Mouse (Mus musculus) embryo, embryonic 11.5 days (tissue): ENCODE results near the gene Mbnl1.

Source experiments
- DNase-seq: peaks from one replicate; pipeline ENCODE4 v3.0.0-alpha.2; 2012; ENCODE audit warnings: low read depth, low spot score

Gene Mbnl1

DNA sequence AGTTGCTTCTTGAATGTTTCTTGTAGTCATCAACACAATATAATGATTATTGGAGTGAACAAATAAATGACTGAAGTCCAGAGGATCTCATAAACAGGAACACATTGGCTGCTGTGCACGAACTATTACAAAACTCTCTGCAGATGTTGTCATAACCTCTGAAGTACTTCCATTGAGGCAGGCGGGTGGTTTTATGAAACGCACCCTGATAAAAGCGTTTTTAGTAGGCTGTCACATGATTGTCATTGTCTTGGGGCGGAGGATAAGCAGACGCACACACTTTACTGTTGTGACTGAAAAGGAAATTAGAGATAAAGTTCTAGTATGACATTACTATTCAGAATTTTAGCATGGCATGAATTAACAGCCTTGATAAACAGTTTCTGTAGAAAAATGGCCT lies 131.6 kb downstream of the Mbnl1 start:
- DNase-seq: no peak

DNA sequence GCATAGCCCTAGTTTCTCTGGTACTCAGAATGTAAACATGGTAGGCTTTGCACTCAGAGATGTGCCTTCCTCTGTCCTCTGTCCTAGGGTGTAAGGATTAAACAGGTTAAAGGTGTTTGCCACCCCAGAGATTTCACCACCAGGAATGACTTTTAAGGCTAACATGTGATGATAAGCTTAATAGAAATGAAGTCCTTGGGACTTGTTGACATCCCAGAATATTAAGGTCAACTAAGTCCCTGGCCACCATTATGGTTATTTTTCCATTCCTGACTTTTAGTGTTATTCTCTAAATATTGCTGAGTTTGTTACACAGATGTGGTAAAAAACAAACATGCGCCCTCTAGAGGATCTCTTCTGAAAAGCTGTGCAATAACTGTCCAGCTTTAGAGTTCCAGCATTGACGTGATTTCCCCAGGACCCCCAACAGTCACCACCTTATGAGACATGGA lies 136.3 kb downstream of the Mbnl1 start:
- DNase-seq: no peak

DNA sequence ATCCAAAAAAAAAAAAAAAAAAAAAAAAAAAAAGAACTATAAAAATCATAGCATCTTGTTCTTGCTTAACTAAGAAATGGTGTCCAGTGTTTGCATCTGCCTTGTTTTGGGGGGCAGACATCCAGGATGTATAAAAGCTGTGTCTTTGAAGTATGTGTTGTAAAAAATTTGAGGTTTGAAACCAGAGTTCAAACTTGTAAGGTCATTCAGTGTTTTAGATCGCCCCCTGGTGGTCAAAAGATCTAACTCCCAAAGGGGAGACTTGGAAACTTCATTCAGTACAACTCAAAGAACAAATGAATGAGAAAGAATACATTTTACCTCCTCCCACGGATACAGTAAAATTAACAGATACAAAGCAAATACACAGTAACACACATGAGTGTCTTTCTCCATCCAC lies 139.2 kb downstream of the Mbnl1 start:
- DNase-seq: peak; percentile 50

DNA sequence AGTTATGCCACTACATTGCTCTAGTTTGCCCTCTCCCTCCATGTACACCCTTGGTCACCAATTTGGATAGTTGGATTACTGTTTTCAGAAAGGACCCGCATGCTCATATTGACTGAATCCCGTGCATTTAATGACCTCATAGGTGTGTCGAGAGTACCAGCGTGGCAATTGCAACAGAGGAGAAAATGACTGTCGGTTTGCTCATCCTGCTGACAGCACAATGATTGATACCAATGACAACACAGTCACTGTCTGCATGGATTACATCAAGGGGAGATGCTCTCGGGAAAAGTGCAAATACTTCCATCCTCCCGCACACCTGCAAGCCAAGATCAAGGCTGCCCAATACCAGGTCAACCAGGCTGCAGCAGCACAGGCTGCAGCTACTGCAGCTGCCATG lies 140.5 kb downstream of the Mbnl1 start:
- DNase-seq: no peak

DNA sequence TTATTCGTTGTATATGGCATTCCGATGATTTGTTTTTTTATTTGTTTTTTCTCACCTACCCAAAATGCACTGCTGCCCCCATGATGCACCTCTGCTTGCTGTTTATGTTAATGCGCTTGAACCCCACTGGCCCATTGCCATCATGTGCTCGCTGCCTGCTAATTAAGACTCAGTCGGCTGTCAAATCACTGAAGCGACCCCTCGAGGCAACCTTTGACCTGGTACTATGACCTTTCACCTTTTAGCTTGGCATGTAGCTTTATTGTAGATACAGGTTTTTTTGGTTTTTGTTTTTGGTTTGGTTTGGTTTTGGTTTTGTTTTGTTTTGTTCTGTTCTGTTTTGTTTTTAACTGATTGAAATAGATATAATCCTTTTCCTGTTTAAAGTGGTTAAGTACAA lies 141.9 kb downstream of the Mbnl1 start:
- no peak for DNase-seq

DNA sequence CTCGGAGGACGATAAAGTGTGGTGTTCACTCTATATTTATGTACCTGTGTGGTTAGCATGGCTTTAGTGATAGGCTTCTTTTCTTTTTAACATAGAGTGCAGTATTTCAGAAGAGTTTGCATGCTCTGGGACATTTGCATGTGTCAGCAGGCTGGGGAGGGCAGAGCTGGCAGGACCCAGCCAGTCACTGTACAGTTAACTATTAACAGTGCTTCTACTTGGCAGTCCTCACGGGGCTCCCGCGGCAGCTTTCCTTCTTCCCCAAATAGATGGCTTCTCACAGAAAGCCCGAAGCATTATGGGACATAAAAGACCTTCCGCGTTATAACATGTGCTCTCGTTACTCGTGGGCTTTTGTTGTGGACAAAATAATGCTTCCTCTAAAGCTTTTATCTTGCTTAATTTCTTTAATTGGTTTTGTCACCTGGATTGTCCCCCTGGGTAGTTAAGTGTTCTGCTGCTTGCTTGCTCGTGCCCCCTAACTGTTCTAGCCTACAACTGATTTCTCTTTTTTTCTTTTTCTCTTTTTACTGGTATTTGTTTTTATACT lies 142.5 kb downstream of the Mbnl1 start:
- DNase-seq: no peak

DNA sequence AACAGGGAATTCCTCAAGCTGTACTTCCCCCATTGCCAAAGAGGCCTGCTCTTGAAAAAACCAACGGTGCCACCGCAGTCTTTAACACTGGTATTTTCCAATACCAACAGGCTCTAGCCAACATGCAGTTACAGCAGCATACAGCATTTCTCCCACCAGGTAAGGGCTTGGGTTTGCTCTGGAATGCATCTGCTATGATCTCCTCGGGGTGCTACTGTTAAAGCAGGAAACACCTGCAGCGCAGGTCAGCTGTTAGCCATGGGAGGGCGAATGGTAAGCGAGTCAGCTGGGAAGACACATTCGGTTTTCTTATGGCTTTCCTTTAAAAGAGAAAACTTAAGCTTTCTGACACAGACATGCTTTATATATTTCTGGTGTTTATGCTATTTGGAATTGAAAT lies 143.0 kb downstream of the Mbnl1 start:
- DNase-seq: no peak

DNA sequence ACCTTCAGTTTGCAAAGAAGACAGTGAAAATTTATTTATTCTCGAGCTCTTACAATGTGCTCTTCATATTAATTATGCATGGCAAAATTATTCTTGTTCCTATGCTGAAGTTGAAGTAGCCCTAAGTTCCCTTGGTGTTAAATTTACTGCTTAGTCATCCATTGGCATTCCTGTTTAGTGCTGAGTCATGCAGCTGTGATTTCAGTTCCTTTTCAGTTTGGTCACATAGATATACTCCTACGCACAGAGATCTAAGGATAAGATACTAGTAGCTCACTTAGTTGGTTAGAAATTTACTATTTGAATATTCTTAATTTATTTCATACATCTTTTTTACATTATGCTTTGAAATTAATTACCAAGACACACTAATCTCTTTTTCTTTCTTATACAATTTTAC lies 143.5 kb downstream of the Mbnl1 start:
- DNase-seq: no peak

DNA sequence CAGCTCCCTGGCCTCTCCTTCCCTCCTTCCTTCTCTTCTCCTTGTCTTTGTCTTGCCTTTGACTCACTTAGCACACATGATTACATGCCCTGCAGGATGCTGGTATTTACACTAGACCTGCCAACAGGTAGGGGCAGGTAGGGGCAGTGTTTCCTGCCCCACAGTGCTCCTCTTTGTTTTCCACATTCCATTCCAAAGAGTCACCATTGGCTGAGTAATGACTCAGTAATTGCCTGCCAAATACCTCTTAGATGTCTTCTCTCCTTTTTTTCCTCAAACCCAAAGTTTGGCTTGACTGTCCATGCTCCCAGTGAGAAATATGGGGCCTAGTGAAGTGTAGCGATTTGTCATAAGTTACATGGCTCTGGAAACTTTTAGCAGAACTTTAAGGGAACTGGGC lies 145.0 kb downstream of the Mbnl1 start:
- no peak for DNase-seq

DNA sequence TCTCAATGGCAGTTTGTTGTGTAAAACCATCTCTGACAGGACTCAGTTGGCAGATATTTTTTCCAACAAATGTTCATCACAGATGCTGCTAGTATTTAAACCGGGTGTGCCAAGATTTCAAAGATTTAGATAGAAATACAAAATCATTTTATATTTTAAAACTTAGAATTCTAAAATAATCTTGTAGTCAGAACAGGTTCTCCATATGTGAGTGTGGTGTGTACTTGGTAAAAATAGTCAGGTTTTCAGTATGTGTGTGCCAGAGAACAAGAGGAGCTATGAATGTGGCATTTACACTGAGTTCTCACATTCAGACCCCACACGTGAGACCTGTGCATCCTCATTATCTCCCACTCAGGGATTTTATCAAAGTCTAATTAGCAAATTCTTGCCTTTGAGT lies 147.6 kb downstream of the Mbnl1 start:
- no peak for DNase-seq

DNA sequence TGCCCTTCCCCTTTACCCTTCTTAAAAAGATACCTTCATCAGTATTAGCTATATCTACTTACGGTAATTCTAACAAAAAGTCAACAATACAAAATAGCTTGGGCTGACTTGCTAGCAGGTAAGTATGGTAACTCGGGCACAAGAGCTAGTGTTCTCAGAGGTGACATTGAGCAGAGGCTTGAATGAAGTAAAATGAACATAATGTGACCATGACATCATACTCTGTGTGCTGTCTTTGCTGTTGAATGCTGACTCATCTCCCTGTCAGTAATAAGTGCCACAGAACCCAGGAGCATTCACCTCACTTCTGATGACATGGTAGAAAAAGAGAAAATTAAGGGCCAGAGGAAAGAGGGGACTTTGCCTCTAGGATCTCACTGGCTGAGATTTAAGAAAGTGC lies 158.6 kb downstream of the Mbnl1 start:
- no peak for DNase-seq

DNA sequence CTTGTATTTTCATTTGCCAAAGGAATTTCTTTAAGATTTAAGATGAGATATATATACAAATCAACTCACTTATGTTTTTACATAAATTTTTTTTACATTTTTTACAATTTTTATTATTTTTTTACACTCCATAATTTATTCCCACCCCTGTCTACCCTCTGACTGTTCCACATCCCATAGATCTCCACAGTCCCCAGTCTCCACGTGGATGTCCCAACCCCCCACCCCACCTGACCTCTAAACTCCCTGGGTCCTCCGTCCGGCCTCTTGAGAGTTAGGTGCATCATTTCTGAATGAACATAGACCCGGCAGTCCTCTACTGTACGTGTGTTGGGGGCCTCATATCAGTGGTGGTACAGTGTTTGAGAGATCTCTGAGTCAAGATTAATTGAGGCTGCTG lies 159.1 kb downstream of the Mbnl1 start:
- no peak for DNase-seq

DNA sequence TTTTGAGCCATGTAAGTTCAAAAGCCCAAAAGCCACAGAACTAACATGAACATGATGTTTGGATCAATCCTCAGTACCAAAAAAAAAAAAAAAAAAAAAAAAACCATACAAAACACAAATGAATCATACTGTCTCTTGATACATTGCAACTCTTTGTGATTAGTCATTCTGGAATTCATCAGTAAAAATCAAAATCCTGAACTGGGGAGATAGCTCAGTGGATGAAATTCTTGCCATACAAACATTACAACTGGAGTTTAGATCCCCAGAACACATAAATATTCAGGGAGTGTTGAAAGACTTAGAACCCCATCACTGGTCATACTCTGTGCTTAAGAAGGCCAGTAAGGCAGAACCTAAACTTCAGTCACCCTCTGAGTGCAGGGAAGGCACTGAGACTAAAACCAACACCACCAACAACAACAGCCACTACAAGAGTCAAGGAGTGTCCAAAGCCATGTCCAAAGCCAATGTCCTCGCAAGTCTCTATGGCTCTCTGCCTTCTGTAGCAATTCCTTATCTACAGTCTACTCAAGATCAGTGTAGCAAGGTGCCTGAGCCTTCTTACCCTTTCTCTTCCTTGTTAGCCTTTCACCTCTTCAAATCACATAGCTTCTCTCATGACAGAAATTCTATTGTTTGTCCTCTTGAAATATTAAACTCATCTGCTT lies 160.3 kb downstream of the Mbnl1 start:
- no peak for DNase-seq

DNA sequence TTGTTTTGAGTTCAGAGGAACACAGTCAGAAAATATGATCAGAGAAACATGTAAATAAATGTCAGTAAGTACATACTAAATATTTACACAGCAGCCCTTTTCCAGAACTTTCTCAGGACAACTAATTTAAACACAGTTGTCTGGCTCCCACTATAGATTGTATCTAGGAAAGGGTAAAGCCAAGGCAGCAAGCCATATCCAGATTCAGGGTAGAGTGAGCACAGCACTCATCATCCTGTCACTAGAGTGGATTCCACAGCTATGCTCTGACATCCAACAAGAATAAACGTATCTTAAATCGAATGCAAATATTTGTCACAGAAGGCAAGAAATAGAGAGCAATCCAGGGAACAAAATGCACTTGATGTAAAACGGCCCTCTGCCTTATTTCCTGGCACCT lies 165.9 kb downstream of the Mbnl1 start:
- no peak for DNase-seq

DNA sequence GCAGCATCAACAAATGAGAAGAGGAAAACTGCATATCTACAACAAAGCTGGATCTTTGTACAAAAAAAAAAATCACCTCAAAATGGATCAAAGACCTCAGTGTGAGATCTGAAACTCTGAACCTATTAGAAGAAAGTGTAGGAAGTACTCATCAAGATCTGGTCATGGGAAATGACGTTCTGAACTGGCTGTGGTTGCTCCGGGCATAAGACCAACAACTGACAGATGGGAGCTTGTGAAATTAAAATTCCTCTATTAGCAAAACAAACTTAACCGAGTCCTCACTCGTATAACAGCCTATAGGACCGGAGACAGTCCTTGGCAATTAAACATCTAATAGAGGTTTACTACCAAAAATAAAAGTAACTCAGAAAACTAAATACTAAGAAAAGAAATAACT lies 166.5 kb downstream of the Mbnl1 start:
- DNase-seq: no peak

DNA sequence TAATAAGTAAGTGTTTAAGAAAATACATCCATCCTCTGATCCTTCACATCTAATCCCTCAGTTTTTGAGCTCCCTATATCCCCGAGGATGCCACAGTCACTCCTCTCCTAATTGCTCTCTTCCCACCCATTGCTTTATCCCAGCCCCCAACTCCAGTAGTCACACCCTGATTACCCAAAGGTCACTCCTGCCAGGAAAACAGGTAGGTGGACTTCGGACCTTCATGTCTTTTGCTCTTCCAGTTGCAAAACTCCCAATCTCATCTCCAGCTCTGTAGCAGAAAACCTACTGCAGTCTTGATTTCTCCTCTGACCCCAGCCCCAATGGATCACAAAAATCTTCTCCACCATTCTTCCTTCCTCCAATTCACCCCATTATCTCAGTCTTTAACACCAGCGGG lies 169.6 kb downstream of the Mbnl1 start:
- DNase-seq: no peak

DNA sequence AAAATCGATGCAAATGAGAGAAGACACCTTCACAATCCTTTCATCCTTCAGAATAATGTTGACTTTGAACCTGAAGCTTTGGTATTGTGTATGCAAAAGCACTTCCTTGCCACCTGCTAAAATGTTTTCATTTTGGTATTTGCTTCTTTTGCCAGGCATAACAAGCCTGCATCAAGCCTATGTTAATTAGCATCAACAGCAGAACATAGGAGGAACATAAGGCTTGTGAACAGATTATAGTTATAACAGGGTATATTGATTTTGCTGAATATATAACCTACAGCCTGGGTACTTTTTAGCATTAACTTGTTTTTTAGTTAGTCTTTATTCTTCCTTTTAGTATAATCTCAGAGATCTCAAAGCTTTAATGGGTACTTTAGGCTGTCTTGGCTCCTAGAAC lies 172.9 kb downstream of the Mbnl1 start:
- DNase-seq: no peak

DNA sequence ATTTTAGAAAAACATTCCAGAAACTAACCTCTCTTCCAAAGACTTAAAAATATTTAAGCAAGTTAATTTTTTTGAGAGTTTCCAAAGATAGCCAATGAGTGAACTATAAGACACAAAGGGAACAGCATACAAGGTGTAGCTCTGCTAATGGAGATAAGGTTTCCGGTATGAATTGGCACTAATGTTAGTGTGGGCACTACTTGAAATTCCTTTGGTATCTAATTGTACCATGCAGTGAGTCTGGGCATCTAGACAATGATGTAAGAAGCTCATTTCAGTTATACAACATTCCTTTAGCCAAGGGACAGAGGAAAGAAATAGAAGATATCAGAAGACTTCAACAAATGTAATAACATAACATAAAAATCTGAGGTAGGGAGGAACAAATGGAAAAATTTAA lies 175.7 kb downstream of the Mbnl1 start:
- DNase-seq: no peak

DNA sequence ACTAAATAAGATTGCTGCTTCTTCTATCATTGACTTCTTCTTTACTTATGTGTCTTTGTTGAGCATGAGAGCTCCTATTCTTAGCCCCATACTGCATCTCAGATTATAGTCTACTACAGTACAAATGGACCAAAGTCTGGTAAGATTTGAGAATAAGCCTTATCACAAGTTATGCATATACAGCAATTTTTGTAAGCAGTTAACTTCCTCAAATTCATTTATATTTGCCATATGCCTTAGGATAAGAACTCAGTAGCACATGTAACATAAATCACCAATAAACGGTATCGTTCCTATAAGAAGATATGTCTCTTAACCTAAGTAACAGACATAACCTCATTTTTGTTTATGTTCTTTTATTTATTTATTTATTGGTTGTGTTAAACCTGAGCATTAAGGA lies 188.1 kb downstream of the Mbnl1 start:
- no peak for DNase-seq
